Mouse (Mus musculus) testis, adult 2 months (tissue): Measurements from ENCODE around the gene Hormad1.

Experiments used
- CTCF ChIP-seq: fragments of 200-500 bp; IDR thresholded peaks from 2 replicates; pipeline ENCODE4 v1.5.1; 2012; ENCODE audit warnings: low read depth, mild to moderate bottlenecking, inconsistent platforms, low read length, moderate library complexity; ENCODE audit not compliant: control insufficient read depth, insufficient read depth, insufficient replicate concordance
- POLR2A ChIP-seq: fragments of 200-500 bp; IDR thresholded peaks from 2 replicates; pipeline ENCODE4 v1.6.1; 2012; ENCODE audit warnings: low read depth, mild to moderate bottlenecking, inconsistent platforms, low read length, moderate library complexity; ENCODE audit not compliant: control insufficient read depth

- TF ChIP-seq CTCF (no peak), POLR2A (no peak)
Measured at GRCm38 (mm10) chr3:95538936-95539335, 20.5 kb upstream of the Hormad1 start.
